Mouse (Mus musculus): ENCODE data around the gene Pip4k2b.

Pip4k2b gene

GRCm38 (mm10) chr11:97689861-97690260 lies 54.6 kb downstream of the Pip4k2b start:
- peak; percentile 64 for DNase-seq

GRCm38 (mm10) chr11:97687061-97687460 lies 57.4 kb downstream of the Pip4k2b start:
- DNase-seq: no peak

GRCm38 (mm10) chr11:97686322-97686908 lies 58.1 kb downstream of the Pip4k2b start:
- DNase-seq: no peak

- peak; percentile 85 for DNase-seq
These were observed 58.7 kb downstream of the Pip4k2b start, which contains the start of gene Cisd3 for GRCm38 (mm10) chr11:97685613-97686321. Gene Cisd3 (plus strand): TSS chr11:97685826.

- no peak for DNase-seq
These were observed 59.7 kb downstream of the Pip4k2b start for GRCm38 (mm10) chr11:97684766-97685165.

- DNase-seq: no peak
These were observed 60.3 kb downstream of the Pip4k2b start for GRCm38 (mm10) chr11:97684063-97684680.

- DNase-seq: no peak
These were observed 61.9 kb downstream of the Pip4k2b start for GRCm38 (mm10) chr11:97682504-97683055.

GRCm38 (mm10) chr11:97680430-97680829 lies 64.1 kb downstream of the Pip4k2b start:
- no peak for DNase-seq

- no peak for DNase-seq
These were observed 66.2 kb downstream of the Pip4k2b start for GRCm38 (mm10) chr11:97678301-97678700.

- no peak for DNase-seq
These were observed 66.7 kb downstream of the Pip4k2b start for GRCm38 (mm10) chr11:97677842-97678241.

- no peak for DNase-seq
These were observed 67.1 kb downstream of the Pip4k2b start for GRCm38 (mm10) chr11:97677381-97677780.

GRCm38 (mm10) chr11:97676050-97676754 lies 68.3 kb downstream of the Pip4k2b start:
- no peak for DNase-seq

GRCm38 (mm10) chr11:97673148-97673547 lies 71.4 kb downstream of the Pip4k2b start:
- no peak for DNase-seq

GRCm38 (mm10) chr11:97671177-97671527 lies 73.4 kb downstream of the Pip4k2b start:
- DNase-seq: no peak

GRCm38 (mm10) chr11:97670234-97671176 lies 74.0 kb downstream of the Pip4k2b start:
- DNase-seq: no peak

GRCm38 (mm10) chr11:97669829-97670228 lies 74.7 kb downstream of the Pip4k2b start:
- DNase-seq: peak; percentile 41

- no peak for DNase-seq
These were observed 75.2 kb downstream of the Pip4k2b start for GRCm38 (mm10) chr11:97669268-97669667.

GRCm38 (mm10) chr11:97668160-97668559 lies 76.3 kb downstream of the Pip4k2b start:
- DNase-seq: no peak

GRCm38 (mm10) chr11:97666794-97667193 lies 77.7 kb downstream of the Pip4k2b start:
- no peak for DNase-seq

- no peak for DNase-seq
These were observed 78.3 kb downstream of the Pip4k2b start for GRCm38 (mm10) chr11:97666221-97666620.

- DNase-seq: no peak
These were observed 79.1 kb downstream of the Pip4k2b start for GRCm38 (mm10) chr11:97665431-97665830.
